Mouse (Mus musculus): ENCODE measurements around the gene Mogs. TPM values are rescaled to one million over a fixed set of nuclear protein-coding genes. Genes with fewer than 3 reads are reported as not detected.
"Not testable (repeated sequence)": the region's sequence is repeated elsewhere in the genome, so short reads cannot be mapped to it uniquely, and the experiment has no call there.

The Mogs gene
- polyA plus RNA-seq, 1 experiment from 2014 or later: 56.3 TPM

- Histone ChIP-seq H3K36me3 (peaks cover 10% of the 10 kb centered on the region; the same call in 1 of the 2 replicates), H3K4me2 (replicated peaks) (no peak overlapping the region), H3K27me3 (replicated peaks) (no peaks in the 10 kb centered on the region), H3K9me3 (no peaks in the 10 kb centered on the region), H3K27ac (no peak overlapping the region), H3K4me1 (replicated peaks) (peaks cover 24% of the 10 kb centered on the region), H3K4me3 (replicated peaks) (no peak overlapping the region), H3K9ac (no peak overlapping the region)
- 60% methylated on average over 11 of the region's 11 CpGs for WGBS
- no peak for ATAC-seq
Observed at GRCm38 (mm10) chr6:83142886-83143285, 27.6 kb downstream of the Mogs start.

GRCm38 (mm10) chr6:83145209-83145608, 29.9 kb downstream of the Mogs start:
- H3K36me3 ChIP-seq: peaks cover 19% of the 10 kb centered on the region; the same call in 1 of the 2 replicates
- WGBS: 62% methylated on average over 2 of the region's 2 CpGs
- H3K4me2 ChIP-seq (replicated peaks): no peak overlapping the region
- no peak overlapping the region for H3K9ac ChIP-seq
- no peak for ATAC-seq
- H3K27me3 ChIP-seq (replicated peaks): no peaks in the 10 kb centered on the region
- no peaks in the 10 kb centered on the region for H3K9me3 ChIP-seq
- H3K27ac ChIP-seq: no peak overlapping the region
- peaks cover 12% of the 10 kb centered on the region for H3K4me1 ChIP-seq (replicated peaks)
- H3K4me3 ChIP-seq (replicated peaks): no peak overlapping the region

- peaks cover 12% of the 10 kb centered on the region for H3K4me1 ChIP-seq (replicated peaks)
- no peak overlapping the region for H3K9ac ChIP-seq
- peaks cover 19% of the 10 kb centered on the region; the same call in 1 of the 2 replicates for H3K36me3 ChIP-seq
- H3K27me3 ChIP-seq (replicated peaks): no peaks in the 10 kb centered on the region
- WGBS: 63% methylated on average over 9 of the region's 9 CpGs
- no peak overlapping the region for H3K4me3 ChIP-seq (replicated peaks)
- no peak for ATAC-seq
- no peak overlapping the region for H3K4me2 ChIP-seq (replicated peaks)
- H3K27ac ChIP-seq: no peak overlapping the region
- no peaks in the 10 kb centered on the region for H3K9me3 ChIP-seq
Observed at GRCm38 (mm10) chr6:83145805-83146204, 30.5 kb downstream of the Mogs start.

GRCm38 (mm10) chr6:83147280-83147679, 32.0 kb downstream of the Mogs start:
- Histone ChIP-seq H3K36me3 (peaks cover 24% of the 10 kb centered on the region; the same call in 1 of the 2 replicates), H3K4me3 (replicated peaks) (no peak overlapping the region), H3K9me3 (no peaks in the 10 kb centered on the region), H3K27me3 (replicated peaks) (no peaks in the 10 kb centered on the region), H3K9ac (no peak overlapping the region), H3K27ac (no peak overlapping the region), H3K4me1 (replicated peaks) (peaks cover 3% of the 10 kb centered on the region), H3K4me2 (replicated peaks) (no peak overlapping the region)
- ATAC-seq: no peak
- WGBS: 68% methylated on average over 7 of the region's 7 CpGs

GRCm38 (mm10) chr6:83151721-83152120, 36.4 kb downstream of the Mogs start:
- H3K4me1 ChIP-seq (replicated peaks): peaks cover 5% of the 10 kb centered on the region
- H3K4me2 ChIP-seq (replicated peaks): no peak overlapping the region
- H3K4me3 ChIP-seq (replicated peaks): no peak overlapping the region
- H3K36me3 ChIP-seq: peaks cover 24% of the 10 kb centered on the region; the same call in 1 of the 2 replicates
- no peaks in the 10 kb centered on the region for H3K9me3 ChIP-seq
- no peaks in the 10 kb centered on the region for H3K27me3 ChIP-seq (replicated peaks)
- H3K27ac ChIP-seq: no peak overlapping the region
- no peak for ATAC-seq
- no peak overlapping the region for H3K9ac ChIP-seq
- 46% methylated on average over 8 of the region's 8 CpGs for WGBS

GRCm38 (mm10) chr6:83153038-83153437, 37.7 kb downstream of the Mogs start:
- WGBS: 85% methylated on average over 12 of the region's 12 CpGs
- 0 out of 2 replicates have a peak, but pooled peaks have one; percentile 11 for ATAC-seq

GRCm38 (mm10) chr6:83153485-83153884, 38.2 kb downstream of the Mogs start:
- H3K27ac ChIP-seq: no peak overlapping the region
- H3K27me3 ChIP-seq (replicated peaks): no peaks in the 10 kb centered on the region
- peak; percentile 60 for ATAC-seq
- H3K4me3 ChIP-seq (replicated peaks): no peak overlapping the region
- peaks cover 5% of the 10 kb centered on the region for H3K4me1 ChIP-seq (replicated peaks)
- H3K9ac ChIP-seq: no peak overlapping the region
- H3K4me2 ChIP-seq (replicated peaks): no peak overlapping the region
- 69% methylated on average over 5 of the region's 5 CpGs for WGBS
- no peaks in the 10 kb centered on the region for H3K9me3 ChIP-seq
- H3K36me3 ChIP-seq: peaks cover 14% of the 10 kb centered on the region; the same call in 1 of the 2 replicates

More at GRCm38 (mm10) chr6:83153038-83153437, 37.7 kb downstream of the Mogs start:
- Histone ChIP-seq H3K36me3 (peaks cover 14% of the 10 kb centered on the region; the same call in 1 of the 2 replicates), H3K4me2 (replicated peaks) (no peak overlapping the region), H3K4me3 (replicated peaks) (no peak overlapping the region), H3K27me3 (replicated peaks) (no peaks in the 10 kb centered on the region), H3K9me3 (no peaks in the 10 kb centered on the region), H3K9ac (no peak overlapping the region), H3K4me1 (replicated peaks) (peaks cover 5% of the 10 kb centered on the region), H3K27ac (no peak overlapping the region)

- Histone ChIP-seq H3K4me3 (replicated peaks) (peak overlapping the region; percentile 50), H3K9me3 (no peaks in the 10 kb centered on the region), H3K27me3 (replicated peaks) (peaks cover 3% of the 10 kb centered on the region), H3K4me1 (replicated peaks) (peaks cover 5% of the 10 kb centered on the region), H3K4me2 (replicated peaks) (peak overlapping the region; percentile 75), H3K27ac (no peak overlapping the region), H3K36me3 (peaks cover 5% of the 10 kb centered on the region; the same call in 1 of the 2 replicates), H3K9ac (peak overlapping the region; percentile 20)
- peak; percentile 23 for ATAC-seq
- 9% methylated on average over 23 of the region's 23 CpGs for WGBS
Observed at GRCm38 (mm10) chr6:83155552-83156238, 40.4 kb downstream of the Mogs start.

GRCm38 (mm10) chr6:83156259-83156684, 41.0 kb downstream of the Mogs start, which contains the start of the genes Wdr54 and 1700003E16Rik:
Gene Wdr54 (minus strand): TSS chr6:83156397.
Gene 1700003E16Rik (plus strand): TSS chr6:83156404.
- peaks cover 6% of the 10 kb centered on the region for H3K4me1 ChIP-seq (replicated peaks)
- WGBS: 2% methylated on average over 32 of the region's 32 CpGs
- no peak within 1 kb of the TSS for H3K27ac ChIP-seq
- peaks cover 9% of the 10 kb centered on the region for H3K27me3 ChIP-seq (replicated peaks)
- H3K4me3 ChIP-seq (replicated peaks): peak within 1 kb of the TSS; percentile 50
- peak within 1 kb of the TSS; percentile 20 for H3K9ac ChIP-seq
- peaks cover 5% of the 10 kb centered on the region; the same call in 1 of the 2 replicates for H3K36me3 ChIP-seq
- ATAC-seq: peak; percentile 71
- H3K9me3 ChIP-seq: no peaks in the 10 kb centered on the region
- peak within 1 kb of the TSS; percentile 75 for H3K4me2 ChIP-seq (replicated peaks)

- not testable (repeated sequence) for H3K4me2 ChIP-seq (replicated peaks); H3K27ac ChIP-seq; H3K9ac ChIP-seq; ATAC-seq; H3K36me3 ChIP-seq; H3K4me3 ChIP-seq (replicated peaks); H3K9me3 ChIP-seq
- Histone ChIP-seq H3K27me3 (replicated peaks) (peaks cover 23% of the 10 kb centered on the region), H3K4me1 (replicated peaks) (peaks cover 22% of the 10 kb centered on the region)
- WGBS: 22% methylated on average over 3 of the region's 3 CpGs
Observed at GRCm38 (mm10) chr6:83159456-83159855, 44.2 kb downstream of the Mogs start.

GRCm38 (mm10) chr6:83161442-83161841, 46.1 kb downstream of the Mogs start:
- H3K4me1 ChIP-seq (replicated peaks): peaks cover 21% of the 10 kb centered on the region
- peak overlapping the region; percentile 92 for H3K4me2 ChIP-seq (replicated peaks)
- WGBS: 12% methylated on average over 19 of the region's 19 CpGs
- no peak for ATAC-seq
- peak overlapping the region; percentile 48 for H3K9ac ChIP-seq
- H3K4me3 ChIP-seq (replicated peaks): peak overlapping the region; percentile 38
- H3K27me3 ChIP-seq (replicated peaks): peaks cover 23% of the 10 kb centered on the region
- no peaks in the 10 kb centered on the region for H3K36me3 ChIP-seq
- H3K27ac ChIP-seq: no peak overlapping the region
- no peaks in the 10 kb centered on the region for H3K9me3 ChIP-seq

GRCm38 (mm10) chr6:83161921-83162641, 46.8 kb downstream of the Mogs start:
- WGBS: under 1% methylated on average over 49 of the region's 49 CpGs
- H3K27ac ChIP-seq: no peak overlapping the region
- H3K36me3 ChIP-seq: no peaks in the 10 kb centered on the region
- H3K4me3 ChIP-seq (replicated peaks): peak overlapping the region; percentile 38
- H3K9ac ChIP-seq: peak overlapping the region; percentile 48
- peaks cover 23% of the 10 kb centered on the region for H3K27me3 ChIP-seq (replicated peaks)
- H3K4me1 ChIP-seq (replicated peaks): peaks cover 20% of the 10 kb centered on the region; the same call in 1 of the 2 replicates
- ATAC-seq: peak; percentile 44
- no peaks in the 10 kb centered on the region for H3K9me3 ChIP-seq
- peak overlapping the region; percentile 92 for H3K4me2 ChIP-seq (replicated peaks)
